Mouse (Mus musculus): ENCODE data around the gene C1ql1. TPM values are rescaled to one million over a fixed set of nuclear protein-coding genes. Genes with fewer than 3 reads are reported as not detected.

Gene C1ql1
- polyA plus RNA-seq, 1 experiment: 0.87 TPM

DNA sequence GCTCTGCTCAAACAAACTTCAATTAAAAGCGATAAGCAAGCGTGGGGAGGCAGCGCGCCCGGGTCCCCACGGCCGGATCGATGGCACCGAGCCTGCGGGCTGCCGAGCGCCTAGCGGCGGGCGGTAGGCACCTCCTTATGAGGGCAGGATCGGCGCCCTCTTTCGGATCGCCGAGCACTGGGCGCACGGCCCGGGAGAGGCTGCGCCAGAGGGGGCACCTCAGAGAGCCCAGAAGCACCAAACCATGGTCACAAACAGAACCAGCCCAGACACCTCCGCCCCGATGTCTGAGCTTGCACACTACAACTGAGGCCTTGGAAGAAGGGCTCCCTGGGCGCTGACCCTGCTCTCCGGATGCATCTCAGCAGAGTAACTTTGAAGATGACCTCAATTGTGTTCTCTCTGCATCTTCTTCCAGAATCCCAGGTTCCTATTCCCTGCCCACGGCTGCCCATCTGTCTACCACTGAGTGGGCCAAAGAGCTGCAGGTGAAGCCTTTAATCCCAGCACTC, 43.7 kb upstream of the C1ql1 start:
- Histone ChIP-seq H3K79me2 (ENCODE audit: control insufficient read depth, insufficient read depth) (no peaks in the 10 kb centered on the region), H3K79me3 (ENCODE audit: low read depth) (no peaks in the 10 kb centered on the region), H3K36me3 (ENCODE audit: control insufficient read depth, insufficient read depth) (peaks cover 19% of the 10 kb centered on the region), H3ac (ENCODE audit: control insufficient read depth, insufficient read length, low read depth) (no peak overlapping the region), H3K27me3 (ENCODE audit: control insufficient read depth, insufficient read depth, insufficient read length) (no peaks in the 10 kb centered on the region), H3K4me3 (ENCODE audit: insufficient read depth, poor library complexity, severe bottlenecking) (no peak overlapping the region)
- peak; percentile 74 for TF ChIP-seq CTCF (IDR thresholded peaks at IDR 0.05; ENCODE audit: control insufficient read depth, insufficient read depth, insufficient read length)
- no peak for TF ChIP-seq MYOD1 (IDR thresholded peaks at IDR 0.05; ENCODE audit: control insufficient read depth, insufficient read length, low read depth)
- TF ChIP-seq USF1 (IDR thresholded peaks at IDR 0.05; ENCODE audit: low read depth): no peak

DNA sequence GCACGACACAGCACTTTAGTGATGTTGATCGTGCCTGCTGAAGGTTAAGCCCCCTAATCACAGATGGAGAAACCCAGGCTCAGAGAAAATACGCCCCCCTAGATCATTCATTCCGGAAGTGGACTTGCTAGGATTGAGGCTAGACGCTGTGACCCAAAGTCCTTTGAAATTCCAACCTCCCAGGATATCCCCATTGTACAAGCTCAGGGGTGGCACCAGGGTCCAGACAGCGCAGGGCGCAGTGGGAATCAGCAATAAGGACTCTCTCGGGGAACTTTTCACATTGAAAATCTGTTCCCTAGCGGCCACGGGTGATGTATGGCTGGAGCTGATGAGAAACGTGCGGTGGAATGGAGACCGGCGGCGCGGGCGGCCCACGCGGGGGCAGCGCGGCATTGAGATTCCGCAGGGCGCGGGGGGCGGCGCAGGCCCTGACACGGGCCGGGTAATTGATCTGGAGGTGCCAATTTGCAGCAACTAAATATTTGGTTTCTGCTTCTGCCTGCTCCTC, 43.2 kb upstream of the C1ql1 start:
- no peaks in the 10 kb centered on the region for H3K79me2 ChIP-seq (ENCODE audit: control insufficient read depth, insufficient read depth)
- H3K36me3 ChIP-seq (ENCODE audit: control insufficient read depth, insufficient read depth): peaks cover 14% of the 10 kb centered on the region

DNA sequence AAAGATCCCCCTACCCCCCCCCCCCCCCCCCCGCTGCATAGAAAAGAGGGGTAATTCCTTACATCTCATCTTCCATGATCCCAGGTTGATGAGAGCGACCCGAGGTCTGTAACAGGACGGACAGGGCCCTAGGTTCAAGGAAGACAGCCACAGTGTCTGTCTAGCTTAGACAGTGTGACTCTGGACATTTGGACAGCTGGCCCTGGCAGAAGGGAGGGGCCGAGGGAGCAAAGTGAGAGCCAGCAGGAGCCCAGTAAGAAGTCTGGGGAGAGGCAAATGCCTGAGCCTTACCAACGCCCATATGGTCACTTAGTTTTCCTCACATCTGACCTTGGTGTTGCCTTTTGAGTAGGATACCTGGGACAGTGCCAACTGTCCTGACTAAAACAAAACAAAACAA, 38.7 kb upstream of the C1ql1 start:
- TF ChIP-seq CTCF (IDR thresholded peaks at IDR 0.05; ENCODE audit: control insufficient read depth, insufficient read depth, insufficient read length) (no peak), CEBPB (IDR thresholded peaks at IDR 0.05; ENCODE audit: low read depth) (no peak), MYOD1 (IDR thresholded peaks at IDR 0.05; ENCODE audit: control insufficient read depth, insufficient read length, low read depth) (no peak), MYOG (IDR thresholded peaks at IDR 0.05; ENCODE audit: control insufficient read depth, extremely low read depth, insufficient read length) (no peak)
- Histone ChIP-seq H3ac (ENCODE audit: control insufficient read depth, insufficient read length, low read depth) (no peak overlapping the region), H3K79me2 (ENCODE audit: control insufficient read depth, insufficient read depth) (no peaks in the 10 kb centered on the region), H3K79me3 (ENCODE audit: low read depth) (no peaks in the 10 kb centered on the region), H3K27me3 (ENCODE audit: control insufficient read depth, insufficient read depth, insufficient read length) (no peaks in the 10 kb centered on the region), H3K36me3 (ENCODE audit: control insufficient read depth, insufficient read depth) (no peaks in the 10 kb centered on the region), H3K4me3 (ENCODE audit: insufficient read depth, poor library complexity, severe bottlenecking) (no peak overlapping the region)

More for the DNA sequence above, 43.2 kb upstream of the C1ql1 start:
- Histone ChIP-seq H3K4me3 (ENCODE audit: insufficient read depth, poor library complexity, severe bottlenecking) (no peak overlapping the region), H3K79me3 (ENCODE audit: low read depth) (no peaks in the 10 kb centered on the region), H3K27me3 (ENCODE audit: control insufficient read depth, insufficient read depth, insufficient read length) (no peaks in the 10 kb centered on the region), H3ac (ENCODE audit: control insufficient read depth, insufficient read length, low read depth) (no peak overlapping the region)
- no peak for TF ChIP-seq FOSL1 (IDR thresholded peaks at IDR 0.05; ENCODE audit: insufficient read depth, low read length, poor library complexity, severe bottlenecking)
- TF ChIP-seq MAX (IDR thresholded peaks at IDR 0.05): no peak
- TF ChIP-seq MYOG (IDR thresholded peaks at IDR 0.05; ENCODE audit: control insufficient read depth, extremely low read depth, insufficient read length): no peak
- no peak for TF ChIP-seq USF1 (IDR thresholded peaks at IDR 0.05; ENCODE audit: low read depth)
- TF ChIP-seq CTCF (IDR thresholded peaks at IDR 0.05; ENCODE audit: control insufficient read depth, insufficient read depth, insufficient read length): no peak
- no peak for TF ChIP-seq CEBPB (IDR thresholded peaks at IDR 0.05; ENCODE audit: low read depth)
- TF ChIP-seq MYOD1 (IDR thresholded peaks at IDR 0.05; ENCODE audit: control insufficient read depth, insufficient read length, low read depth): no peak

DNA sequence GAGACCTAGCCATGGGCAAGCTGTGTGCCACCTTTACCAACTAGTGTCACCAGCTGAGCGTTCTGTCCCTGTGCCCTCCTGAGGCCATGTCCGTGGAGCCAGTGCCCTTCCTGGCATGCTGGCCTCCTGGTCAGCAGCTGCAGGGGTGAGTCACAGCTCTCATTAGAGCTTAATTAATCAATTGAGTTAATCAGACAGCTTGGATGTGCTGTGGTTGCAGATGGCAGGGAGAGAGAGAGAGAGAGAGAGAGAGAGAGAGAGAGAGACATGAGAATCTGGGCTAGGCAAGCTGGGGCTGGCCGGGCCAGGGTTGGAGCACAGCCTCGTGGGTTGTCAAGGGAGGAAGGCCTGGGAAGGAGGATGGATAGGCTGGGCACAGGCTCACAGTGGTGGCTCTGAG, 38.1 kb upstream of the C1ql1 start:
- no peak for TF ChIP-seq FOSL1 (IDR thresholded peaks at IDR 0.05; ENCODE audit: insufficient read depth, low read length, poor library complexity, severe bottlenecking)
- peak; percentile 13 for TF ChIP-seq MYOD1 (IDR thresholded peaks at IDR 0.05; ENCODE audit: control insufficient read depth, insufficient read length, low read depth)
- no peak for TF ChIP-seq MYOG (IDR thresholded peaks at IDR 0.05; ENCODE audit: control insufficient read depth, extremely low read depth, insufficient read length)
- TF ChIP-seq CTCF (IDR thresholded peaks at IDR 0.05; ENCODE audit: control insufficient read depth, insufficient read depth, insufficient read length): no peak
- no peak for TF ChIP-seq USF1 (IDR thresholded peaks at IDR 0.05; ENCODE audit: low read depth)
- no peak for TF ChIP-seq MAX (IDR thresholded peaks at IDR 0.05)
- H3K79me2 ChIP-seq (ENCODE audit: control insufficient read depth, insufficient read depth): no peaks in the 10 kb centered on the region
- H3K4me3 ChIP-seq (ENCODE audit: insufficient read depth, poor library complexity, severe bottlenecking): no peak overlapping the region
- no peaks in the 10 kb centered on the region for H3K79me3 ChIP-seq (ENCODE audit: low read depth)
- H3ac ChIP-seq (ENCODE audit: control insufficient read depth, insufficient read length, low read depth): no peak overlapping the region
- H3K36me3 ChIP-seq (ENCODE audit: control insufficient read depth, insufficient read depth): no peaks in the 10 kb centered on the region
- no peaks in the 10 kb centered on the region for H3K27me3 ChIP-seq (ENCODE audit: control insufficient read depth, insufficient read depth, insufficient read length)

DNA sequence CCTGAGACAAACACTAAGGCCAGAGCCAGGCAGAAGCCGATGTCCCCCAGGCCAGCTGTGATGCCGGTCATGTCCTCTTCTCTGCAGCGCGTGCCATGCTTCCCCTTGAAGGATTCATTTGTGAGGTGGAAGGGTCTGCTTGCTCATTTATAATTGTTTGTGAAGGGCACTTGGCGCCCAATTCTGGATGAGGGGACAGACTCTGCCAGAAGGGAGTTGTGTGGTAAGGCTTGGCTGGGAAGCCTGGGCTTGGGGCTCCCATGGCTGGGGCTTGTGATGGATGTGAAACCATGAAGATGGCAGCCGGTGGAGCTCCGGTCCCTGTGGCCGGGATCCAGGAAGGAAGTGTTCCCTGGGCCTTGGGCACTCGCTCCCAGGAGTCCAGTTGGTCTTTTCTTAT, 37.6 kb upstream of the C1ql1 start:
- H3K4me3 ChIP-seq (ENCODE audit: insufficient read depth, poor library complexity, severe bottlenecking): no peak overlapping the region
- no peak overlapping the region for H3ac ChIP-seq (ENCODE audit: control insufficient read depth, insufficient read length, low read depth)
- no peaks in the 10 kb centered on the region for H3K79me2 ChIP-seq (ENCODE audit: control insufficient read depth, insufficient read depth)
- no peaks in the 10 kb centered on the region for H3K27me3 ChIP-seq (ENCODE audit: control insufficient read depth, insufficient read depth, insufficient read length)
- no peak for TF ChIP-seq CEBPB (IDR thresholded peaks at IDR 0.05; ENCODE audit: low read depth)
- no peak for TF ChIP-seq CTCF (IDR thresholded peaks at IDR 0.05; ENCODE audit: control insufficient read depth, insufficient read depth, insufficient read length)
- no peak for TF ChIP-seq MYOD1 (IDR thresholded peaks at IDR 0.05; ENCODE audit: control insufficient read depth, insufficient read length, low read depth)
- no peak for TF ChIP-seq MAX (IDR thresholded peaks at IDR 0.05)
- TF ChIP-seq FOSL1 (IDR thresholded peaks at IDR 0.05; ENCODE audit: insufficient read depth, low read length, poor library complexity, severe bottlenecking): no peak
- no peak for TF ChIP-seq MYOG (IDR thresholded peaks at IDR 0.05; ENCODE audit: control insufficient read depth, extremely low read depth, insufficient read length)
- no peaks in the 10 kb centered on the region for H3K79me3 ChIP-seq (ENCODE audit: low read depth)
- no peaks in the 10 kb centered on the region for H3K36me3 ChIP-seq (ENCODE audit: control insufficient read depth, insufficient read depth)

DNA sequence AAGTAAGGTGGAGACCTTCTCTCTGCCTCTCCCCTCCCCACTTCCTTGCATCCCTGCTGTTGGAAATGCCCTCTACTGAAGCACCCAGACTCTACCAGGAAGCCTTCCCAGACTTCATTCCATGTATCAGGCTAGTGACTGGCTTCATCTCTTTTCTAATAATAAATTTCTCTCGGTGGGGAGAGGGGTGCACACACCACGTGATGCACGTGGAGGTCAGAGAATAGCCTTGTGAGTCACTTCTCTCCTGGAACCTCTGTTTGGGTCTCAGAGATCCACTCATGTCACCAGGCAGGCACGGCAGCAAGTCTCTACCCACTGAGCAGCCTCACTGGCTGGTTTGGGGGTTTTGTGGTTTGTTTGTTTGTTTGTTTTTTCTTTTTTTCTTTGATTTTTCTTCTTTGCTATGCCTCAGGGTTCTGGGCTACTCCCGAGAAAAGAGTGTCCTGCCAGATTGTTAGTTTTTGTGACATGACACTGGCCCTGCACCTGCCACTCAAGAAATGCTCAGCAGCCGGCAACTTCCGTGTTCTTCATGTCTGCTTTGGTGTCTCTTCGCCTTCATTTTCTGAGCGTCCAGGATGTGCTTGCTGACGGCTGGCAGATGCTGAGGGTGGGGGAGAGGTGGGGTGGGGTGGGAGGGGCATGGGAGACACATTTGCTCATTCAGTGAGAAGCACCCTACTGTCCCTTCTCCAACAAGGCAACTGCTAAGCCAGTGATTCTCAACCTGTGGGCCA, 34.8 kb upstream of the C1ql1 start:
- Histone ChIP-seq H3ac (ENCODE audit: control insufficient read depth, insufficient read length, low read depth) (no peak overlapping the region), H3K79me3 (ENCODE audit: low read depth) (no peaks in the 10 kb centered on the region), H3K4me3 (ENCODE audit: insufficient read depth, poor library complexity, severe bottlenecking) (no peak overlapping the region), H3K27me3 (ENCODE audit: control insufficient read depth, insufficient read depth, insufficient read length) (no peaks in the 10 kb centered on the region), H3K79me2 (ENCODE audit: control insufficient read depth, insufficient read depth) (no peaks in the 10 kb centered on the region), H3K36me3 (ENCODE audit: control insufficient read depth, insufficient read depth) (no peaks in the 10 kb centered on the region)
- TF ChIP-seq MAX (IDR thresholded peaks at IDR 0.05): no peak
- TF ChIP-seq USF1 (IDR thresholded peaks at IDR 0.05; ENCODE audit: low read depth): peak; percentile 58

All from C2C12 (cell line).